Mouse (Mus musculus) heart, postnatal 4 days (tissue): ENCODE measurements around the gene Arl8b. TPM values are rescaled to one million over a fixed set of nuclear protein-coding genes. Genes with fewer than 3 reads are reported as not detected.
"Not testable (repeated sequence)": the region's sequence is repeated elsewhere in the genome, so short reads cannot be mapped to it uniquely, and the experiment has no call there.

Source experiments
- DNase-seq: peaks from one replicate; pipeline ENCODE4 v3.0.0; 2021
- total RNA-seq, 2 experiments: library from RNA; stranded (reverse); gene quantifications; 2 replicates each; pipeline ENCODE4 v1.2.3; 2021

The Arl8b gene
- total RNA-seq, 2 experiments from 2014 or later, result 77.8 to 79.9 TPM

DNA sequence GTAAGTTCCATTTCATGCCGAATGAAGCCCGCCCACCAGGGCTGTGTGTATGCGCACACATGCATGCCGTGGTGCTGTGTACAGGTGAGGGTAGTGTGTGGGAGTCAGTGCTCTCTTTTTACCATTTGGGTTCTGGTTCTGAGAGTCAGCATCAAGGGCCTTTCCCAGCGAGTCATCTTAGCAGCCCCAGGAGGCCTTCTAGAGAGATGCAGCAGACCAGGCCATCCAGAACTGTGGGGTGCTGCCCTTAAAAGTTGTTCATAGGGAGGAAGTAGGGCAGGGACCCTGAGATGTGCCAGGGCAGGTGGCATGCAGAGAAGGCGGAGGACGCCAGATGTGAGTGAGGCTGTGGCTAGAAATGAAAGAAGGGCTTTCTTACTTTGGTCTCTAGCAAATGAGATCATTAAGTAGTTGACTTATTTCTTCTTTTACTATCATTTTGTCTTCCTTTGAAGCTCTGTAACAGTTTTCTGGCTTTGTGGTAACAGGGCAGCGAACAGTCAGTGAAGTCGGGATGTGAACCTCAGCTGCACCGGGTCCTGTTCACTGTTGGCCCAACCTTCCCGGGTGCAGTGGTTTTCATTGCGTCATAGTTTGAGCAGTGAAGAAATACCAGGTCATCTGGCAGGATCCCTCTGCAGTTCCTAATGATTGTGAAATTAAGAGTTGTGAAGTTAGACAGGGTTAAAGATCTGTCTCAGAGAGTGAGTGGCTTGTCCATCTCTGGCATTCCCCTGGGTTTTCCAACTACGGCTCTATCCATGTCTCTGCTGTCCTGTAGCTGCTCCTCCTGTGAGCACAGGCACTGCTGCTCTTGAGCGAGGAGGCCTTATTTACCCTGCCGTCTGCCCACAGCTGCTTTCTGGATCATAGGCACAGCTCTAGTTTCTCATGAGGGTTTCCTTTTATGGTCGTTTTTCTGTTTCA is 53.1 kb downstream of the Arl8b start:
- DNase-seq, result no peak

DNA sequence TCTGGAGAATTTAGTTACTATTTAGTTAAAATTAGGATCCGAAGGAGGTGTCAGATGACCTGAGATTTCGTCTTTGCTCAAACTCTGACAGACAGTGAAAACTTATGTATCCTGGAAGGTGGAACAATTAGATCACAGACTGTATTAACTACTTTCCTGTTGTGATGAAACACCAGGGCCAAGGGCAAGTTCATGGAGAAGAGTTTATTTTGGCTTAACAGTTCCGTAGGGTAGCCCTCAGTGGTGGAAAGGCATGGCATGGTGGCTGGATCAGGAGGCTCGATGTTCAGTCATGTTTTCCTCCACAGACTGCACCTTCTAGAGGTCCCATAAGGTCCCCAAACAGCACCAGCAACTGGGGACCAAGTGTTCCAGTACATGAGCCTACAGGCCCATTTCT is 54.2 kb downstream of the Arl8b start:
- DNase-seq, result no peak

DNA sequence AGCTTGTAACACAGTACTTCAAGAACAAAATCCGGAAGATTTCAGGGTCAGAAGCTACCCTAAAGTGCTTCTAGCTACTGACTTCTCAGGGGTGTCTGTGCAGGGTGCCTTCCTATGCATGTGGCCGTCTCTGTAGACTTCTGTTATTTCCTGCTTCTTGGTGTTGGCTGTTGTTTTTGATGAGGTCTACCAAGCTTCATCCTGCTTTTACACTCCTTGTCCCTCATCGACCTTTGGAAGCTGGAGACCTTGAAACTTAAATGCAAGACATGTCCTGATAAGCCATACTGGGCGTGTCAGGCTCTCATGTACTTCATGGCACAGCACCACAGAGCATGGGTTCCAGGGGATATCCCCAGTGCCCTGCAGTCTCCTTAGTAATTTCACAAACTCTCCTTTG is 55.1 kb downstream of the Arl8b start:
- DNase-seq, result no peak

DNA sequence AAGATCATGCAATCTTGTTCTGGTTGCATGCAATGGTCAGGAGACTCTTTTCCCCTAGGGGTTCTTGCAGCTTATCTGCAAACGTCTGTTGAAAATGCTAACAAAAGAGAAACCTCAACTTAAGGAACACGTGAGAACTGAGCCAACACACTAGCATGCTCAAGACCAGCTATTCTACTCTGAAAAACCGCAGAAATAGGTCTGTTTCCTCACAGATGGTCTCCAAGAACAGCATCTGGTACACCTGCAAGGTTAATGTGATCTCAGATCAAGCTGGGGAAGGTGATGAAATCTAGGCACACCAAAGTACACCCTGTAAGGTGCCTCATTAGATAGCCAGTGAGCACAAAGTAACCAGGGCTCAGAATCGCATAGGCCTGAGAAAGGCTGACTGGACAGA is 56.5 kb downstream of the Arl8b start:
- no peak for DNase-seq

DNA sequence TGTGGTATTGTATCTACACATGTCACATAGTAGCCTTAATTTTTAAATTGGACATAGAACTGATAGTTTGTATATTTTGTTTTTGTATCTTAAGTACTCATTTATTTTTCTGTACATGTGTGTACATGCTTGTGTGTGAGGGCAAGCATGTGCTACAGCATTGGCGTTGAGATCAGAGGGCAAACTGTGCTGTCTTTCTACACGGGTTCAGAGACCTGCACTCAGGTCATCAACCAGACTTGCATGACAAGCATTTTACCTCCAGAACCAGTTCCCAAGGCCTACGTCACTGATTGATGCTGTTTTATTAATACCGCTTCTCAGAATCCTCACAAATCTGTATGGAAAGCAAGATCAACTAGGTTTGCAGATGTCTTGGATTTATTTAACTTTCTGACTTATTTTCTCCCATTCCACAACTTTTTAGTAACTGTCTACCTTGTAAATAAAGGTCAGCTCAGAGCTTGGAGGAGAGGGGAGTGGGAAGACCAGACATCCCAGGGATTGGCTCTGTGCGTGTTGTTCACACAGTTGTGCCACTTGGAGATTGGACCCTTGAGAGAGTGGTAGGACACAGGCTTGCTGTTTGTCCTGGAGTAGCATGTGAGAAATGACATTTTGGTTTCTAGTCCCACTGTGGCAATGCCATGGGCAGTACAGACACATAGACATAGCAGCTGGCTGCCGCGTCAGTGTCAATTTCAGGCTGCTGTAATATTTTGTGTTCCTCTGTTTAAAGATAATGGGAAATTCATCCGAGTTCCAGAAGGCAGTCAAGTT is 58.2 kb downstream of the Arl8b start:
- no peak for DNase-seq

DNA sequence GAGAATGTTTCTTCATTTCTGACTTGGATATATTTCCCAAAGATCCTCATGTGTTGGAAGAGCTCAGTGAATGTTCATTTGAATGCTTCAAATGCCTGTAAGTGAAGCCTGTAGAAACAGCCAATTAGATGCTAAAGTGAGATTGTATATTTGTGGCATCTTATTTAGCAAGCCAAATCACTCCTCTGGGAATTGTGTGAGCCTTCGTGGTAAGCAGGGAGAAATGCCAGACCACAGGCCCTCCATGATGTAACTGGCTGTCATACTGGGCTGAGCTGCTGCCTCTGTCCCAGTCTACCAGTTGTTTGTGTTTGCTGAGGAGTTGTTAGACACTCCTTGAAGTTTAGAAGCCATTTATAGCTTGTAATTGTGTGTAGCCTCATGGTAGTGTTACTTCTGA is 60.8 kb downstream of the Arl8b start:
- no peak for DNase-seq

DNA sequence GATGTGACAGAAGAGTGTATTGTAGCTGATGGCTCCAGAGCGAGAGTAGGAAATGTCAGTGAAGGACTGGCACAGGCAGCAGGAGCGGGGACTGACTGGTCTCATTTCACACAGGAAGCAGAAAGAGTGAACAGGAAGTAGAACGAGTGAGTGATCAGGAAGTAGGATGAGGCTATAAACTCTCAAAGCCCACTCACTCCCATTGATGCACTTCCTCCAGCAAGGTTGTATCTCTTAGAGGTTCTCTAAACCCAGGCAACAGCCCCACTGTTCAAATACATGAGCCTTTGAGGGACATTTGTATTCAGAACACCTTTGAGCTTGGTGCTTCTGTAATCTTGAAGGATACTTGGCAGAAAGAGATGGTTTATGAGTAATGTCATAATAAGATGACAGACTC is 61.2 kb downstream of the Arl8b start:
- no peak for DNase-seq

DNA sequence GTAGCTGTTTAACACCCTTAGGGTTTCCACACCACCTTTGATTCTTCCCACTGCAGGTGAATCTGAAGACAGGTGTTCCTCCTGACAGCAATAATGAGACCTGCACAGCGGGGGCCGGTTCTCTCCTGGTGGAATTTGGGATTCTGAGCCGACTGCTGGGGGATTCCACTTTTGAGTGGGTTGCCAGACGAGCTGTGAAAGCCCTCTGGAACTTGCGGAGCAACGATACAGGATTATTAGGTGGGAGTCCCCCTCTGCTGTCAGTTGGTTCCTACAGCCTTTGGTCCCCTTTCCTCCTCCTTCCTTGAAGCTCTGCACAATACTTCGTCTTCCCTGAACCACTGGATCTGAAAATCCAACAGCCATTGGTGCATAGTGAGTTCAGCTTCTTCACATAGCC is 61.9 kb downstream of the Arl8b start:
- DNase-seq, result no peak

DNA sequence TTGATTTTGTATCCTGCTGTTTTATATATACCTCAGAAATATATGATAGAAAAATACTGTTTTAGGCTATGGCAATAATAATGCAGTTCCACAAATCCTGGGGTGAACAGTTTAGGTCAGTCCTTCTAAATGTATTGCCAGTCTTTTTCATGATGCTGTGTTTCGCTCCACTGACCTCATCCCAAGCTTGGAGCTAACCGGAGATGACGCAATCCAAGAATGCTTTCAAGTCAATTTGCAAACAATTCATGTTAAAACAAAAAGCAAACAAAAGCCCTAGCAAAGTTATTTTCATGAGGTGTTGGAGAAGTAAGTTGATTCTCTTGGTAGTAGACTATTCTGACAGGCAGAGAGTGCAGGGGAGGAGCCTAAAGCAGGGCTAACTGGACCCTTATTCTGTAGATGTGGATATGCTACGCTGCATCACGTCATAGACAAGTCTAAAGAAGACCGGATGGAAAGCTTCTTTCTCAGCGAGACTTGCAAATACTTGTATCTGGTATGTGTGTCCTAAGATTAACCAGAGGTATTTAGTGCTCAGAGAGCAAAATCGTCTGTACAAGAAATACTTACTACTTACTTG is 69.3 kb downstream of the Arl8b start:
- DNase-seq, result no peak

DNA sequence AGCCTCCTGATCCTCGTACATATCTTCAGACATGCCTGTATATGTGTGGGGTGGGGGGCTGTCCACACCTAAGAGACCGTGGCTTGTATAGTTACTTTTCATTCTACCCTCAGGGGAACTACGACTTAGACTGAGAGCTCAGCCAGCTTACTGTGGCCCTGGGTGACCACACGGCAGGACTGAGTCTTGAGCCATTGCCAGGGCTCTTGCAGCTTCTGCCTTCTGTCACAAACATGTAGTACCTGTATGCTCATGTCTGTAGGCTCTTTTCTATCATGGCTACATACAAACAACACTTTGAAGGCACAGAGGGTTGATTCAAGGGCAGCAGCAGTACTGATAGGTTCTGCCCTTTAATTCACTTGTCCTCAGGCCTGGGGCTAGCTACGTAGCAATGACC is 70.1 kb downstream of the Arl8b start:
- DNase-seq, result no peak

DNA sequence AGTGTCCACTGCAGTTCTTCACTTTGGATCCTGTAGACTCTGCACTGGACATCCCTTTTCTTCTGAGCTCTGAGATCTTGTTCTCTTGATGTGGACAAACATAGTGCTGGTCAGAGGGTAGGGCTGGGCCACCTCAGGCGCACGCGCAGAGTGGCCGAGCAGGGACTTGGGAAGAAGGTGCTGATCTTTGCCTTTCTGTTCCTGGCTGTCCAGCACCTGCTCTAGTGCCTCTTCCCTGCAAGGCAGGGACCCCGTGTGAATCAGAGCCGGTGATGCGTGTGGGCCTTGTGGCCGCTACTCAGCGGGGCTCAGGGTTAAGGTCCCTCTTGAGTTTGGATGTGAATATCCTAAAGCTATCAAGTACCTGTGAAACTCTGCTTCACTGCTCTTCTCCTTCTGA is 75.7 kb downstream of the Arl8b start:
- no peak for DNase-seq

DNA sequence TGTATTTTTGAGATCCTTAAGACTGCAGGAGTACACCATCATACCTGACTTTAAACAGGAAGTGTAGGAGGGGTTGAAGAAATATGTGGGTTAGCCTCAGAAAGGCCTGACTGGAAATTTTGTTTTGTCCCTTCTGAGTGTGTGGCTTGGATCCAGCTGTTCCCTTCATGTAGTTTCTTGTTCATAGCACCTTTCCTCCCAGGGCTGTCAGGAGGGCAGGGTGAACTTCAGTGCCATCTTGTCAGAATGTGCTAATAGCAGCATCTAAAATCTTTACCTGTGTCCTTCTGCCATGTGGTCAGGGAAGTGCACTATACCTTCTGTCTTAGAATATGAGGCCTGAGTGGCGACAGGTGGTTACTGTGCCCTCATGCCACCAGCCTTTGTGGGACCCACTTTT is 78.3 kb downstream of the Arl8b start:
- DNase-seq, result no peak

DNA sequence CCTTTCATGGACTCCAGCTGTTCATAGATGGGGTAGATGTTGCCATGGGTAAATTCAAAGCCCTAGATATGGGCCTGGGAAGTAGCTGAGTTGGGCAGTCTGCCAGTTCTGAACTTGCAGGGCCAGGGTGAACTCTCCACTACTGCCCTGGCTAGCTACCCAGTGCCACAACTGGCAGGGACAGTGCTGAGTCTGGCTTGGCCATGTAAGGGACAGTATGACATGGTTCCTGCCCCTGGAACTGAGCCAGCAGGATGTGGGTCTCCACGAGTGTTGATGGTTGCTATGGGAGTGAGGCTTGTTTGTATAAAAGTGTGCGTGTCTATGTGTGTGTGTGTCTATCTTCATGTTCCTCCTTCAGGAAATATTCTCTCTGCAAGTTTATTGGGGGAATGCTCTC is 79.6 kb downstream of the Arl8b start:
- DNase-seq, result peak; percentile 11

DNA sequence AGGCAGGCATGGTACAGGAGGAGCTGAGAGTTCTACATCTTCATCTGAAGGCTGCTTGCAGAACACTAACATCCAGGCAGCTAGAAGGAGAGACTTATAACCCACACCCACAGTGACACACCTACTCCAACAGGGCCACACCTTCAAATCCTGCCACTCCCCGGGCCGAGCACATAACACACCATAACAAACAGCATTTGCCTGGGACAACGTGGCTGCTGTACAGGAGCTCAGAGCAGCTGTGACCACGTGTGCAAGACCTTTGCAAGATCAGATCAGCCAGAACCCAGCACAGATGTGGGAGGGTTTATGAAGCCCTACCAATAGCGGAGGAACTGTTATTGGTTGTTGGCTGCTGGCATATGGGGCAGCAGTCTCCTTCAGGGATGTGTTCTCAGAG is 83.4 kb downstream of the Arl8b start:
- DNase-seq, result no peak

DNA sequence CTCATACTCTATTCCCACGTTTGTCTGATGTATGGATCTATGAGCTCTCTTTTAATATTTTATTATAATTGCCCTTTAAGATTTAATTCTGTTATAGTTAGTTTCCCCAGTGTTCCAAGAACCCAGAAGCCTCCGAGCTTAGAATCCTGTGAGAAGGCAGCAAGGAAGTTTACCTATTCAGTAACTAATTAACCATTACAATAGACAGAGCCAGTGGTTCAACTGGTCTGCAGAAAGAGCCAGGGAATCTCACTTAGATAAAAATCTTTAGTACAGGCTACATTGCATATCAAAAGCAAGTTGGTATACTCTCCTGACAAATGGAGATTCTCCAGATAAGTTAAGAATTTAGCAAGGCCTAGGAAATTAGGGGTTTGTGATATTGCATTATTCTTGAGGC is 86.1 kb downstream of the Arl8b start:
- not testable (repeated sequence) for DNase-seq

DNA sequence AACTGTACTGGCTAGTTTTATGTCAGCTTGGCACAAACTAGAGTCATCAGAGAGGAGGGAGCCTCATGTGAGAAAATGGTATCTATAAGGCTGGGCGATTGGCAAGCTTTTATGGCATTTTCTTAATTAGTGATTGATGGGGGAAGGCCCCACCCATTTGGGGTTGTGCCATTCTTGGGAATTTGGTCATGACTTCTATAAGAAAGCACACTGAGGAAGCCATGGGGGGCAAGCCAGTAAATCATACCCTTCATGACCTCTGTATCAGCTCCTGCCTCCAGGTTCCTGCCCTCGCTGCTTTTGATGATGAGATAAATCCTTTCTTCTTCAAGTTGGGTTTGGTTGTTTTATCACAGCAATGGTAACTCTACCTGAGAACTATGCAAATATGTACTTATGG is 87.5 kb downstream of the Arl8b start:
- DNase-seq, result no peak

DNA sequence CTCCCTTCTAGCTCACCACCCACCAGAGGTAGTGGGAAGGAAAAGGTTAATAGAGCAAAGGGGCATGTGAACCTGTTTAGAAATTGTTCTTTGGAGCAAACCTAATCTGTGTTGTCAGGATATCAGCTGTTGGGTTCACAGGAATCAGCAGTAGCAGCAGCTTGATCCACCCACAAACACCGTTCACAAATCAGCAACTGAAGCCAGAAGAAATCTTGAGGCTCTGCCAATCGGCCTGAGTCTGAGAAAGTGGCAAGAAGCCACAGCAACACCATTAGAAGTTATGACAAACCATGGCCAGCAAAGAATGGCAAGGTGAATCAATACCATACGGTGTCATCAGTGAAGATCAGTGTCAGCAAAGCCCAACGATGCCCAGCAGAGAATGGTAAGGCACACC is 88.4 kb downstream of the Arl8b start:
- DNase-seq, result no peak

Other genes with a start within 250 kb of the Arl8b start
- 10 to 100 TPM; 59.9 to 74.1 TPM for gene Bhlhe40, start 122.5 kb upstream of the Arl8b start, total RNA-seq
- 10 to 100 TPM; 14.2 to 22.3 TPM for gene Edem1, start 45.5 kb downstream of the Arl8b start, total RNA-seq